Mouse (Mus musculus): ENCODE measurements around the gene Stx5a. TPM values are rescaled to one million over a fixed set of nuclear protein-coding genes. Genes with fewer than 3 reads are reported as not detected.

Stx5a gene
- polyA plus RNA-seq, 1 experiment, result 65.9 TPM

DNA sequence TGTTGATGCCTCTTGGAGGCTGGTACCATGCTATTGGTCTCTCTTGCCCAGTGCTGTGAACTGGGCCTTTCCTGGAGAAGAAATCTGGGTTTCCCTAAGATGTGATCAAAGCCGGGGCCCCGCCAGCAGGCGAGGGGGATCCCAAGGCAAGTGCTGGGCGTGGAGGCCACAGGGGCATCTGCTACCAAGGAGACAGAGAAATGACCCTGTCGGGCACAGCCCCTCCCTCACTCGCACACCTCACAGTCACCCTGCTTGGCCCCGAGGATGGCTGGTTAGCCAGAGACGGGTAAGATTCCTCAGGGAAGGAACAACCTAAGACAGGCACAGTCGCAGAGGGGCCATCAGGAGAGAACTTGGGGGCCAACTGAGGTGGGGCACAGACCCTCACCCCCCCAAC is 24.3 kb downstream of the Stx5a start:
- H3K36me3 ChIP-seq (ENCODE audit: control insufficient read depth, insufficient read depth, low read length), result peaks cover 65% of the 10 kb centered on the region
- no peak overlapping the region for H3K27ac ChIP-seq (ENCODE audit: insufficient read depth, low read depth, low read length)
- no peaks in the 10 kb centered on the region for H3K27me3 ChIP-seq (ENCODE audit: control insufficient read depth, insufficient read depth, low read length)
- H3K4me1 ChIP-seq (ENCODE audit: control insufficient read depth, insufficient read depth, insufficient read length, low read length), result no peaks in the 10 kb centered on the region
- TF ChIP-seq CTCF (IDR thresholded peaks at IDR 0.05; ENCODE audit: extremely low read depth, insufficient read length, insufficient replicate concordance, low read depth, low read length), result no peak
- TF ChIP-seq POLR2A (IDR thresholded peaks at IDR 0.05; ENCODE audit: low read depth, low read length), result no peak
- 94% methylated on average over 9 of the region's 9 CpGs for WGBS
- H3K4me3 ChIP-seq (ENCODE audit: low read depth, low read length), result no peak overlapping the region

DNA sequence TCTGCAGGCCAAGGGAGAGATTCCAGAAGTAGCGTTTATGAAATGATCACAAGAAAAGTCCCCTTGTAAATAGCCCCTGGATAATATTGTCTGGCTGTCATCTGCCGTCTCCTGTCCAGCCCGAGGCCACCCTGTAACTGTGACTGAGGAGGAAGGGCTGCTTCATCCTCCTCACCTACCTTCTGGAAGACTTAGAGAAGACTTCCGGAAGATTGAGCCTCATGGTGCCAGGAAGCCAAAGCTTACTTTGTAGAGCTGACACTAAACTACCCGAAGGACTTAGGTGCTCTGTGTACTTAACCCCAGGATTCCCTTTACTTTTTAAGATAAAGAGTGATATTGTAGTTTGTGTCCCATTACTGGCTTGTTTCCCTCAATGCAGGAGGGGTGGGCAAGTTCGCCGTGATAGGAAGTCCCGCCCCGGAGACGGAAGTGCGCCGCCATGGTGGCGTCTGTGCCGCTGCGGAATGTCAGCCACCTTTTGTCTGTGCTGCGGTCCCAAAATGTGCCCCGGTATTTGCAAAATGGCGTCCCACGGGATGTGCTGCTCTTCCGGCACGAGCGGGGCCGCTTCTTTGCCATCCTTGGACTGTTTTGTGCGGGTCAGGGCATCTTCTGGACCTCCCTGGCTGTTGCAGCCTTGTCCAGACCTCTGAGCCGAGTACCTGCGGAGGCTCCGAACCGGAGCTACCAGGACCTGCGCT is 29.5 kb downstream of the Stx5a start, which contains the start of gene Tmem223:
Gene Tmem223 (plus strand): TSS at position 430 of the 704 bp plus-strand sequence.
- Histone ChIP-seq H3K27ac (ENCODE audit: insufficient read depth, low read depth, low read length) (peak within 1 kb of the TSS; percentile 64), H3K36me3 (ENCODE audit: control insufficient read depth, insufficient read depth, low read length) (peaks cover 39% of the 10 kb centered on the region), H3K4me3 (ENCODE audit: low read depth, low read length) (peak within 1 kb of the TSS; percentile 85), H3K27me3 (ENCODE audit: control insufficient read depth, insufficient read depth, low read length) (no peaks in the 10 kb centered on the region), H3K4me1 (ENCODE audit: control insufficient read depth, insufficient read depth, insufficient read length, low read length) (peaks cover 8% of the 10 kb centered on the region; the same call in 1 of the 2 replicates)
- TF ChIP-seq CTCF (IDR thresholded peaks at IDR 0.05; ENCODE audit: extremely low read depth, insufficient read length, insufficient replicate concordance, low read depth, low read length) (no peak), POLR2A (IDR thresholded peaks at IDR 0.05; ENCODE audit: low read depth, low read length) (peak; percentile 82)
- 14% methylated on average over 29 of the region's 29 CpGs for WGBS

DNA sequence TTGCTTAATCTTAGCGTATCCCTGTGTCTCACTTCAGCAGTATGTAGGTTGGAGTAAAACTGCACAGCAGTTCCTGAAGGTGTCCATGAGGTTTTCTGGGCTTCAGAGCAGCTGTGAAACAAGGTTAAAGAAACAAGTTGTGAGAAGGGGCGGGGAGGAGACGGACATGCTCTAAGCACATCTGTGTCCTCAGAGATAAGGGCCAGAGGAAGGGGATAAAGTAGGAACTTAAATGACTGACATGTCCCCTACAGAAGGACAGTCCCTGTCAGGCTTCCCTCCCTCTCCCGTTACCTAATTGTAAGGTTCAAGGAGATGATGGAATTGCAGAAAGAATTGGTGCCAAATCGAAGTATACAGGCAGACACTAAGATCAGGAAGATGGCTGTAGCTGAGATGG is 31.8 kb downstream of the Stx5a start:
- WGBS, result 42% methylated on average over 5 of the region's 5 CpGs

DNA sequence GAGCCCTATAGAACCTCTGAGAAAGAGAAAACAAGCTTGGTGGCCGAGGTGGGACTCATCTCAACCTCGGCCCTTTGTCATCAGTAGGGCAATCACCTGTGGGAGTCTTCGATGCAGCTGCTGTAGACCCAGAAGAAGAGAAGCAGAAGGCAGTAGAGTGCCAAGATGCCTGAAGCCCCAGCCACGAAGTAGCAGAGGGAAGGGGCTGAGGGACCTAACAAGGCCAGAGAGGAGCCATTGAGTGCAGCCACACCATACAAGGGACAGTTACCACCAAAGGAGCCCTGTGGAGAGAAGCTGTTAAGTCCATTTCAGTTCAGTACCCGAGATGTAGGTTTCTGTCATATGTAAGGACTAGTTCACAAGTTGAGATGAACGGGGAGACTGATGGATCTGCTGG is 32.2 kb downstream of the Stx5a start:
- Histone ChIP-seq H3K36me3 (ENCODE audit: control insufficient read depth, insufficient read depth, low read length) (peaks cover 16% of the 10 kb centered on the region), H3K4me1 (ENCODE audit: control insufficient read depth, insufficient read depth, insufficient read length, low read length) (peaks cover 8% of the 10 kb centered on the region; the same call in 1 of the 2 replicates), H3K27me3 (ENCODE audit: control insufficient read depth, insufficient read depth, low read length) (no peaks in the 10 kb centered on the region), H3K27ac (ENCODE audit: insufficient read depth, low read depth, low read length) (no peak overlapping the region), H3K4me3 (ENCODE audit: low read depth, low read length) (peak overlapping the region; percentile 40)
- 14% methylated on average over 6 of the region's 6 CpGs for WGBS
- TF ChIP-seq POLR2A (IDR thresholded peaks at IDR 0.05; ENCODE audit: low read depth, low read length) (no peak), CTCF (IDR thresholded peaks at IDR 0.05; ENCODE audit: extremely low read depth, insufficient read length, insufficient replicate concordance, low read depth, low read length) (no peak)

More for the DNA sequence above, 31.8 kb downstream of the Stx5a start:
- TF ChIP-seq POLR2A (IDR thresholded peaks at IDR 0.05; ENCODE audit: low read depth, low read length), result no peak
- TF ChIP-seq CTCF (IDR thresholded peaks at IDR 0.05; ENCODE audit: extremely low read depth, insufficient read length, insufficient replicate concordance, low read depth, low read length), result no peak
- H3K27ac ChIP-seq (ENCODE audit: insufficient read depth, low read depth, low read length), result no peak overlapping the region
- H3K4me3 ChIP-seq (ENCODE audit: low read depth, low read length), result peak overlapping the region; percentile 40
- peaks cover 8% of the 10 kb centered on the region; the same call in 1 of the 2 replicates for H3K4me1 ChIP-seq (ENCODE audit: control insufficient read depth, insufficient read depth, insufficient read length, low read length)
- H3K36me3 ChIP-seq (ENCODE audit: control insufficient read depth, insufficient read depth, low read length), result peaks cover 18% of the 10 kb centered on the region
- no peaks in the 10 kb centered on the region for H3K27me3 ChIP-seq (ENCODE audit: control insufficient read depth, insufficient read depth, low read length)

DNA sequence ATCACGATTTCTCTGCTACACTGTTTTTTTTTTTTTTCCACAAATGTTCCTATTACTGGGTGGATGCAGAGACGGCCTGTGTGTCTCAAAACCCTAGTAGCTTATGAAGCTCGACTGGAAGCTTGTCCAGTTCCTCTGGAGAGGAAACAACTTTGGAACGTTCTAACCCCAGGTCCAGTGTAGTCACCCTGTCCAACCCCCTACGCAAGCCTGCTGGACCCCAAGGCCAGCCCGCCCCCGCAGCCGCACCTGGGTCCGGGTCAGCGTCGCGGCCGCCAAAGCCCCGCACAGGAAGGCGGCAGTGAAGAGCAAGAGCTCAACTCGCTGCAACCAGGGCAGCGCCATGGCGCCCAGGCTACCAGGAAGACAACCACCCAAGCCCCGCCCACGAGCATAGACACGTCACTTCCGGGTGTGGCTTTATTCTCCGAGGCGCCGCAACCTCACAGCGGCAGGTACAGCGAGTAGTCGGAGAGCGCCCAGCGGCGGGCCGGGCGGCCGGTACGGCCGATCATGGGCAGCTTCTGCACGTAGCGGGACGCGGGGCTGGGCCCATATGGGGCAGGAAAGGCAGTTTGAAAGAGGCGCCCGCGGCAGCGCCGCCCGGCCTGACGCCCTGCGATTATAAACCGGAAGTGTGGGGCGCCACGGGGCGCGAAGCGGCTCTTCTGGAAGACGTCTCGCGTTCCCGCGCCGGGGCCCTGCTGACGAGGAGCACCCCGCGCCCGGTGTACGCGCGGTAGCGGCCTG is 33.0 kb downstream of the Stx5a start, which contains the start of gene Tmem179b:
Gene Tmem179b (minus strand): TSS at position 382 of the 750 bp plus-strand sequence.
- no peaks in the 10 kb centered on the region for H3K27me3 ChIP-seq (ENCODE audit: control insufficient read depth, insufficient read depth, low read length)
- H3K4me3 ChIP-seq (ENCODE audit: low read depth, low read length), result peak within 1 kb of the TSS; percentile 79
- WGBS, result under 1% methylated on average over 68 of the region's 68 CpGs
- TF ChIP-seq CTCF (IDR thresholded peaks at IDR 0.05; ENCODE audit: extremely low read depth, insufficient read length, insufficient replicate concordance, low read depth, low read length) (no peak), POLR2A (IDR thresholded peaks at IDR 0.05; ENCODE audit: low read depth, low read length) (peak; percentile 87)
- H3K36me3 ChIP-seq (ENCODE audit: control insufficient read depth, insufficient read depth, low read length), result peaks cover 11% of the 10 kb centered on the region
- H3K27ac ChIP-seq (ENCODE audit: insufficient read depth, low read depth, low read length), result peak within 1 kb of the TSS; percentile 81
- H3K4me1 ChIP-seq (ENCODE audit: control insufficient read depth, insufficient read depth, insufficient read length, low read length), result peaks cover 8% of the 10 kb centered on the region; the same call in 1 of the 2 replicates

DNA sequence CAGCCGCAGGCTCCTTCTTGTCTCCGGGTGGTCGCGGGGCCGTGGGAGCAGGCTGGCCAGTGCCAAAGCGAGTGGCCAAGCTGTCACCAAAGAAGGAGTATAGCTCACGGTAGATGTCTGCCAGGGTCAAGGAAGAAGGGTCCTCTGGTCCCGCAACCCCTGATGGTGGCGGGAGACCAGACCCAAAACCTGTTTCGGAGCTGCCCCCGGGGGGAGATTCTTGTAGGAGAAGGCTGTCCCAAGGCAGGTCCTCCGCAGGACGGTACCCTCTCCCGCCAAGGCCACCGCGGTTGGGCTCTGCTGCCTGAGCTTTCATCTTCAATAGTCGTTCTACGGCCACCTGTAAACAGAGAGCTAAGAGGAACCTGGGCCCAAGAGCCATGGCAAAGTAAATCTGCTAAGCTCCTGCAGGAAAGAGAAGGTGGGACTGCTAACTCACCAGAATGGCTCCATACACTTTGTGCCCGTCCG is 33.8 kb downstream of the Stx5a start:
- no peak for TF ChIP-seq POLR2A (IDR thresholded peaks at IDR 0.05; ENCODE audit: low read depth, low read length)
- no peak for TF ChIP-seq CTCF (IDR thresholded peaks at IDR 0.05; ENCODE audit: extremely low read depth, insufficient read length, insufficient replicate concordance, low read depth, low read length)
- Histone ChIP-seq H3K36me3 (ENCODE audit: control insufficient read depth, insufficient read depth, low read length) (peaks cover 7% of the 10 kb centered on the region; the same call in 1 of the 2 replicates), H3K27ac (ENCODE audit: insufficient read depth, low read depth, low read length) (peak overlapping the region; percentile 81), H3K27me3 (ENCODE audit: control insufficient read depth, insufficient read depth, low read length) (no peaks in the 10 kb centered on the region), H3K4me1 (ENCODE audit: control insufficient read depth, insufficient read depth, insufficient read length, low read length) (peaks cover 8% of the 10 kb centered on the region; the same call in 1 of the 2 replicates), H3K4me3 (ENCODE audit: low read depth, low read length) (peak overlapping the region; percentile 79)
- WGBS, result under 1% methylated on average over 20 of the region's 20 CpGs

Data from small intestine, adult 2 months (tissue).